Mouse (Mus musculus) left cerebral cortex, adult 2 months (tissue): Measurements from ENCODE around the gene Gzmm. TPM values are rescaled to one million over a fixed set of nuclear protein-coding genes. Genes with fewer than 3 reads are reported as not detected.
"Not testable (repeated sequence)": the region's sequence is repeated elsewhere in the genome, so short reads cannot be mapped to it uniquely, and the experiment has no call there.

Experiments used
- DNase-seq, 2 experiments: peaks; one replicate each; pipeline ENCODE4 v3.0.0; 2021 to 2022; ENCODE audit warnings: low spot score in 2 of 2, mixed read lengths in 1 of 2; ENCODE audit errors: extremely low spot score in 1 of 2
- H3K27ac ChIP-seq: fragments of 200-600 bp; 2 replicates; pipeline ENCODE4 v1.8.1; 2022
- H3K4me3 ChIP-seq: fragments of 200-600 bp; 2 replicates; pipeline ENCODE4 v1.8.1; 2022
- CTCF ChIP-seq: fragments of 200-600 bp; IDR thresholded peaks from 2 replicates; pipeline ENCODE4 v1.8.1; 2022; ENCODE audit warnings: antibody characterized with exemption, mild to moderate bottlenecking, moderate library complexity
- intact Hi-C: fragments of 180-260 bp; cut with DNase I; formaldehyde crosslinking; loops from one replicate; pipeline ENCODE4 v1.15.1; 2025
- total RNA-seq, 2 experiments: library from RNA; stranded (reverse); gene quantifications; 2 replicates each; pipeline ENCODE4 v1.2.3; 2021

Gene Gzmm
- total RNA-seq, 2 experiments from 2014 or later: 2.1 to 4.0 TPM

DNA sequence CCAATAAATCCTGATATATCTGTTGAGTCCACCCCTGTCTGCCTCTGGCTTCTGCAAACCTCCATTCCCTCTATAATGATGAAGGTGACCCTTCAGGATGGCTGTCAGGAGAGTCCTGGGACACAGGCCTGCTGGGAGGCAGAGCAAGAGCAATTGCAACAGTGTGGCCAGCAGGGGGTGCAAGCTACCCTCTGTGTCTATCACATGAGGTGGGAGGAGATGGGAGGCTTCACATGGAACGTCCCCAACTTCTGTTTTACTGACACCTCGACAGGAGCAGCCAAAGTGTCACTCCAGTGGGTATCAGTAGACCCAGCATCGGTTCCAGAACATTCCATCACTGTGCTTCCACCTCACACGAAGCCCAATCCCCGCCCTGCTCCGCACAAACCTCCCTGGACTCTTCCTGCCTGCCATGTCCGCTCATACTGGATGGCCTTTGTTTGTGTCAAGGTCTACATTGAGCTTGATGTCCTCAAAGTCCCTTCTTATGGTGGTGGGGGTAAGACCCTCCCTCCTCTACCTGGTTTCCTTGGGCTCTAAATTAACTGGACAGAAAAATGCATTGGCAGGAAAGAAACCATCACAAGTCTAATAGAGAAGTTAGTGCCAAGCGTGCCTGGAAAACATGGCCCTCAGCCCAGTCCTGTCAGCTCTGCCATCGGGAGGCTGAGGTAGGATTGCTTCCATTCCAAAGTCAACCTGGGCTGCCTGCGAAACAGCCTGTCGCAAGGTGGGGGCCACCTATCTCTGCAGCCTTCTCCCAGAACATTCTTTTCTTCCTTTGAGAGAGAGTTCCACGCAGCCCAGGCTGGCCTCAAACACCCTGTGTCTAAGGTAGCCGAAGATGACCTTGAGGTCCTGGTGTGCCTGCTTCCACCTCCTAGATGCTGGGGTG lies 6.7 kb downstream of the Gzmm start:
- Histone ChIP-seq H3K27ac (peak overlapping the region; percentile 60), H3K4me3 (no peak overlapping the region)
- DNase-seq: peak in 1 of 2 experiments; percentile 68
- intact Hi-C loops: no loop called here
- TF ChIP-seq CTCF: peak; percentile 86

DNA sequence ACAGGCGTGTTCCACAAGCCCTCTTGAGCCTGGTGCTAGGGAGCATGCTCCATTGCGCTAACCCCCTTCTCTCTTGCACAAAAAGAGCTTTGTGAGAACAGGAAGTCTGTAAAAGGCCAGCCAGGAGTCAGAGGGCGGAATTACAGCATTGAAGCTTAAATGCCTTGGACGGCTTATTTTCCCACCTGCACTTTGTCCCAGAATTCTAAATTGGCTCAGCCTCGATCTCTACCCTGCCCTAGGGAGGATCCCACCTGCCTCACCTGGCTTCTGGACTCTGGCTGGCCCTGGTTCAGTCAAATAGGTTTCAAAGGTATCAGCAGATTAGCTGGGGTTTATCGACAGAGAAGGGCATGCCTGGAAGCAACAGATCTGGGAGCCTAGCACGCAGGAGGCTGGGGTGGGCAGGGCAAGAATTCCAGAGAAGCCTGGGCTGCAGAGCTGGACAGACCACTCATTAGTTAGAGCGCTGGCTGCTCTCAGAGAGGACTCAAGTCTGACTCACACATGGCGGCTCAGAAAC lies 7.4 kb downstream of the Gzmm start:
- TF ChIP-seq CTCF: no peak
- no peak for DNase-seq
- no peak overlapping the region for H3K4me3 ChIP-seq
- intact Hi-C loops: no loop called here
- peak overlapping the region; percentile 60 for H3K27ac ChIP-seq

DNA sequence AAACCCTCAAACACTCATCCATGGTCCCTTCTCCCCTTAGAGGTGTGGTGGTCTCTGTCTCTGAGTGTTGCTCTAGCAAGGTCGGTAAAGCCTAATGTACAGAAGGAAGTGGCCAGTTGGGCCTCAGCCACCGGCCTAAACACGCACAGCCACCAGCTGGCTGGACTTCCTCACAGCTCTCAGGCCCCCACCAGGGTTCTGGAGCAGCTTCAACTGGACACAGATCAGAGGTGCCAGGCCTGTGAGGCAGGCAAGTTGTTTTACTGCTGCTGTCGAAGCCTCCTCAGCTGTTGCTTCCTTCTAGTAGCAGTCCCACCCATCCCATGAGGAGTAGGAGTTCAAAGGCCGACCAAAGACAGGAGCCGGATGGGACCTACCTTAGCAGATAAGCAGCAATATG lies 9.1 kb downstream of the Gzmm start:
- no peak for DNase-seq
- Histone ChIP-seq H3K27ac (peak overlapping the region; percentile 69), H3K4me3 (no peak overlapping the region)
- intact Hi-C loops: no loop called here
- TF ChIP-seq CTCF: no peak

DNA sequence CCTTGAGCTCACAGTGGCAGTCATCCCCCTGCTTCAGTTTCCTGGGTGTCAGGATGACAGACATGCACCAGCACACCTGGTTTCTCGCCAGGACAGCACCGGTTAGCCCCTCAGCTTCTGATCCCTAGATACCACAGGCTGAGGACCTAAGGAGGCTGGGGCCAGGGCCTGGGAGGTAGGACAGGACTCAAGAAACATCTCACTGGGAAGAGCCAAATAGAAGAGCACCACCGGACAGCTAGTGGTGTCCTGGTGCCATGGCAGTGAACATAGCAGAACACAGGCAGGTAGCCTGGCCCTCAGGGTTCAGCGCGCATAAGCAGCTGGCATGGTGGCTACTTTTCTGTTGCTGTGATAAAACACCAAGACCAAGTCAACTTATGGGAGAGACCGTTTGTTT lies 9.6 kb downstream of the Gzmm start:
- TF ChIP-seq CTCF: no peak
- no peak for DNase-seq
- intact Hi-C loops: no loop called here
- Histone ChIP-seq H3K4me3 (no peak overlapping the region), H3K27ac (peak overlapping the region; percentile 80)

DNA sequence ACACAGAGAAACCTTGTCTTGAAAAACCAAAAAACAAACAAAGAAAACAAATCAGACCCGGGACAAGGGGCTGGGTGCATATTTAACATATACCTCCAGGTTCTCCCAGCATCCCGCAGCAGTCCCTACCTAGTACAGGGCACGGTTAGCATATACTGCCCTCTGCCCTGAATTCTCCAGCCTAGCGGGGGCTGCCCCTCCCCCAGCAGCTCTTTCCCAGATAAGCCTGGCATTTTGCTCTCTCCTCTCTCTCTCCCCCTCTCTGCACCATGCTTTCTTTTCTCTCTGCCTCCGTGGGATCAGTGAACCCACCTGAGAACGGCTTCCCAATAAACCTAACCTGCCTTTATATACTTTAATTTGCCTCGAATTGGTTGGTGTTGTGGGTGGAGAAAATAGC lies 11.9 kb downstream of the Gzmm start:
- Histone ChIP-seq H3K27ac (peak overlapping the region; percentile 78), H3K4me3 (no peak overlapping the region)
- no peak for TF ChIP-seq CTCF
- no peak for DNase-seq
- intact Hi-C loops: no loop called here

DNA sequence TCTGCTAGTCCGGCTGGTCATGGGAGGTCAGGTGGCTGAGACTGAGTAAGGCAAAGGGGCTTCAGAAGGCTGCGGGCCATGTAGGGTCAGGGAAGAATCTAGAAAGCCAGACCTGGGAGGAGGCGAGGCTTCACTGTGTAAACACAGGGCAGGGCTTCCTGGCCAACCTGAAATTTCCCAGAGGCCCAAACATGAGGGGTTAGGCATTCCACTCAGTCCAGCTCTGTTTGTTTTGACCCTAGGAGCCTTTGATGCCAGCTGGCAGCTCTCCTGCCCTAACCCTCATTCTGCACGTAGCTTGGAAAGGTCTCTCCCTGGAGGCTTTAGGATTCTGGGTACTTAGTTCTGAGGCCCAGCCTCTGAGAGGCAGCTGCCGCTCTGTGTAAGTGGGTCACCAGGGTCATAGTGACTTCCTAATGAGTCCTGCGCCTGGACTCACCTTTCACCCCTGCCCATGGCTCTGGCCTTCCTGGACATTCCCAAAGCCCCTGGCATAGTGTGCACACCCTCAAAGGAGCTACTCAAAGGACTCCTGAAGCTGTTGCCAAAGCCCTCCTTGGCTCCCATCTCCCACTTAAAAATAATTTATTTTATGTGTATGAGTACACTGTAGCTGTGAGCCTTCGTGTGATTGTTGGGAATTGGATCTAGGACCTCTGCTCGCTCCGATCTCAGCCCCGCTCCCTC lies 12.8 kb downstream of the Gzmm start:
- intact Hi-C loops: no loop called here
- DNase-seq: no peak
- TF ChIP-seq CTCF: no peak
- Histone ChIP-seq H3K27ac (peak overlapping the region; percentile 78), H3K4me3 (no peak overlapping the region)

DNA sequence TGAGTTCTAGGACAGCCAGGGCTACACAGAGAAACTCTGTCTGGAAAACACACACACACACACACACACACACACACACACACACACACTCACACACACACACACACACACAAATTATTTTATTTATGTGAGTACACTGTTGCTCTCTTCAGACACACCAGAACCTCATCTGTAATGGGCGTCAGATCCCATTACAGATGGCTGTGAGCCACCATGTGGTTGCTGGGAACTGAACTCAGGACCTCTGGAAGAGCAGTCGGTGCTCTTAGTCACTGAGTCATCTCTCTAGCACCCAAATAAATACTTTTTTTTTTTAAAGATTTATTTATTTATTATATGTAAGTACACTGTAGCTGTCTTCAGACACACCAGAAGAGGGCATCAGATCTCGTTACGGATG lies 14.2 kb downstream of the Gzmm start:
- H3K27ac ChIP-seq, H3K4me3 ChIP-seq, DNase-seq, intact Hi-C loops: not testable (repeated sequence)

DNA sequence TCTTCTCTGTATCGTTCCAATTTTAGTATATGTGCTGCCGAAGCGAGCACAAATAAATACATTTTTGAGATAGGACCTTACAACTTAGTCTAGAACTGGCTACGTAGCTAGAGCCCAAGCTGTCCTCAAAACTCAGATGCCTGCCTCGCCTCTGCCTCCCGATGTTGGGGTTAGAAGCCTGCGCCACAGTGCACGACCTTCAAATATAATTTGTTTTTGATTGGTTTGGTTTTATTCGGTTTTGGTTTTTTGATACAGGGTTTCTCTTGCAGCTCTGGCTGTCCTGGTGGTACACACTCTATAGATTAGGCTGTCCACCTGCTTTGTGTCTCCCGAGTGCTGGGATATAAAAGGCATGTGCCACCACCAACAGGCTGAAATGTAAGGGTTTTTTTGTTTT lies 14.7 kb downstream of the Gzmm start:
- Histone ChIP-seq H3K4me3 (peak overlapping the region; percentile 97), H3K27ac (peak overlapping the region; percentile 80)
- intact Hi-C loops: no loop called here
- DNase-seq: no peak
- no peak for TF ChIP-seq CTCF

DNA sequence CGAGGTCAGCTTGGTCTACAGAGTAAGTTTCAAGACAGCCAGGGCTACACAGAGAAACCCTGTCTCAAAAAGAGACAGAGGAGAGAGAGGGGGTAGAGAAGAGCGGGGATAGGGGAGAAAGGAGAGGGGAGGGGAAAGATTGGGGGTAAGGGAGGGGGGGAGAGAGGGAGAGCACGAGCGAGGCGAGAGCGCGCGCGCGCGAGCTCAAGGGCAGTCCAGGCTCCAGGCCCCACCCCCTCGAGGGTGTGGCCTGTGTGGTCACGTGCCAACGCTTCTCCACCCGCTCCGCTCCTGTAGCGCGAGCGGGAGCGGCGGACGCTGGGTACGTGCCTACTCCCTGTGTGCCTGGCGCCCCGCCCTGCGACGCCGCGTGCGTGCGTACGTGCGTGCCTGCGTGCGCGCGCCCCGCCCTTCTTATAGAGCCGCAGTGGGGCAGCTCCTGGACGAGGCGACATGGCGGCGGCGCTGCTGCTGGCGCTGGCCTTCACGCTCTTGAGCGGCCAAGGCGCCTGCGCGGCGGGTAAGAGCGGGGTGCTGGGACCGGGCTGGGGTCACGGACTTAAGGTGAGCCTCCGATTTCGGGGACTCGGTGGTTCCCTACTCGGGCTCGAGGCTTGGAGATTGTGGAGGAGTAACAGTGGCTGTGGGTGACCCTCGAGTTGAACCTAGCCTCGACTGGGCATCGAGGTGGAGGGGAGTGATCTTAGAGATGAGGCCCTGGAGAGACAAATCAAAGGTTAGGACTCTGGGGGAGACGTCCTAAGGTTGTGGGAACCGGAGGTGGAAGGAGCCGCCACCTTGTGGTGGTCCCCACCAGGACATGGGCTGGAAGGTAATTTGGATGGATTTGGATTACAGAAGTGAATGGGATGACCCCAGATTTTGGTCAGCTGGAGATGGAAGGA lies 15.5 kb downstream of the Gzmm start, which contains the start of gene Bsg:
Gene Bsg (plus strand): TSS at position 427 of the 905 bp plus-strand sequence.
- peak within 1 kb of the TSS; percentile 94 for H3K27ac ChIP-seq
- DNase-seq: peak; percentile 99
- intact Hi-C loops: loop anchor here (2.0 kb wide), 1 partner anchor 62 kb away; the partner anchor contains the start of gene Rnf126
- TF ChIP-seq CTCF: peak; percentile 52
- peak within 1 kb of the TSS; percentile 97 for H3K4me3 ChIP-seq

DNA sequence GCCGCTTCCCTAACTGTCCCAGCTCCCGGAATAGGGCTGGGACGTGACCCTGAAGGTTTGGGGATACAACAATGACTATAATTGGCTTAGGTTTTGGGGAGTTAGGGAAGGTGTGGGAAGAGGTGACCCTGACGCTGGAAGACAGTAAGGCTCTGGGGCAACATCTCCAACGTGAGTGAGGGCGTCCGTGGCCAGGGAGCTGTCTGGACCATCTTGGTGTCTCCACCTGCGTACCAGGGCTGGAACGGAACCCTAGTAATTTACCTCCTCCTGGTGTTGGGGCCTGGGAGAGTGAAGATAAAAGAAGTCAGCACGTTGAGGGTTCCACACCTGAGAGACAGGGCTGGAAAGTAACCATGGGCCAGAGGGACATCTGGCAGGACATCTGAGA lies 16.1 kb downstream of the Gzmm start:
- no peak for TF ChIP-seq CTCF
- Histone ChIP-seq H3K4me3 (peak overlapping the region; percentile 97), H3K27ac (peak overlapping the region; percentile 94)
- no peak for DNase-seq
- intact Hi-C loops: loop anchor here (2.0 kb wide), 1 partner anchor 62 kb away; the partner anchor contains the start of gene Rnf126

DNA sequence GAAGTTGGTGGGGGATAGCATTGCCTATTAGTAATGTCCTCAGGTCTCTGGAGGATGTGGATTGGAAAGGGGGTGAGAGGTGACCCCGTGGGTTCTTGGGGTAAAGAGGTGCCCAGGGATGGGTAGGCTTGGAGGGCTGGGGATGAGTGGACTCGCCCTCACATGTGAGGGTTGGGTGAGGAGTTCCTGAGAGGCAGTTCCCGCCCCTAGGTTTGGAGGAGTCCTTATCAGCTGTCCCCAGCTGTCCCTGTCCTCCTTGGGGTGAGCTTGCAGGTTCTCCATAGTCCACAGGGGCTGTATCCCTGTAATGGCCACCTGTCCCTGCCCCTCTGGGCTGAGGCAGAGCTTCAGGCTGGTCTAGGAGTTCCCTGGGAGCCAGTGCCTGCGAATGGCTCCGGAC lies 17.1 kb downstream of the Gzmm start:
- H3K4me3 ChIP-seq: peak overlapping the region; percentile 97
- H3K27ac ChIP-seq: peak overlapping the region; percentile 94
- DNase-seq: no peak
- intact Hi-C loops: loop anchor here (2.0 kb wide), 1 partner anchor 61 kb away; the partner anchor contains the start of gene Rnf126
- no peak for TF ChIP-seq CTCF
